Mouse (Mus musculus) C2C12 (cell line): ENCODE data around the gene Bnip2. TPM values are rescaled to one million over a fixed set of nuclear protein-coding genes. Genes with fewer than 3 reads are reported as not detected.

Experiments
- H3K27me3 ChIP-seq: one replicate; pipeline ENCODE4 v1.6.1; 2011; ENCODE audit not compliant: control insufficient read depth, insufficient read depth, insufficient read length
- H3K36me3 ChIP-seq: one replicate; pipeline ENCODE4 v1.6.1; 2011; ENCODE audit not compliant: control insufficient read depth, insufficient read depth
- H3K4me3 ChIP-seq: one replicate; pipeline ENCODE4 v1.5.1; 2011; ENCODE audit warnings: mild to moderate bottlenecking, control low read depth; ENCODE audit not compliant: poor library complexity, insufficient read depth, severe bottlenecking
- H3K79me2 ChIP-seq: one replicate; pipeline ENCODE4 v1.6.1; 2011; ENCODE audit not compliant: control insufficient read depth, insufficient read depth
- H3K79me3 ChIP-seq: one replicate; pipeline ENCODE4 v1.6.1; 2011; ENCODE audit warnings: low read depth, control low read depth
- H3ac ChIP-seq: one replicate; pipeline ENCODE3; 2011; ENCODE audit warnings: low read depth; ENCODE audit not compliant: control insufficient read depth, insufficient read length
- CEBPB ChIP-seq: IDR thresholded peaks from one replicate; pipeline ENCODE4 v1.6.1; 2011; ENCODE audit warnings: low read depth, mild to moderate bottlenecking, control low read depth, moderate library complexity
- CTCF ChIP-seq: IDR thresholded peaks from one replicate; pipeline ENCODE4 v1.5.1; 2011; ENCODE audit not compliant: control insufficient read depth, insufficient read depth, insufficient read length
- FOSL1 ChIP-seq: IDR thresholded peaks from one replicate; pipeline ENCODE4 v1.8.0; 2011; ENCODE audit warnings: mild to moderate bottlenecking, low read length; ENCODE audit not compliant: poor library complexity, insufficient read depth, severe bottlenecking
- MAX ChIP-seq: IDR thresholded peaks from one replicate; pipeline ENCODE4 v1.6.1; 2011; ENCODE audit warnings: mild to moderate bottlenecking, control low read depth
- MYOD1 ChIP-seq: IDR thresholded peaks from one replicate; pipeline ENCODE4 v1.6.1; 2011; ENCODE audit warnings: low read depth; ENCODE audit not compliant: control insufficient read depth, insufficient read length
- MYOG ChIP-seq: IDR thresholded peaks from one replicate; pipeline ENCODE4 v1.6.1; 2011; ENCODE audit not compliant: control insufficient read depth, insufficient read length; ENCODE audit errors: extremely low read depth
- USF1 ChIP-seq: IDR thresholded peaks from one replicate; pipeline ENCODE4 v1.6.1; 2011; ENCODE audit warnings: low read depth, mild to moderate bottlenecking, control low read depth, moderate library complexity
- polyA plus RNA-seq: library from polyadenylated mRNA; unstranded; fragments of >200 nt; fragmentation: generic; extraction: Trizol; gene quantifications from one replicate; pipeline ENCODE4 v1.2.1, GENCODE M21; 2012; ENCODE audit warnings: missing spikeins

The Bnip2 gene
- polyA plus RNA-seq, 1 experiment: 104 TPM

DNA sequence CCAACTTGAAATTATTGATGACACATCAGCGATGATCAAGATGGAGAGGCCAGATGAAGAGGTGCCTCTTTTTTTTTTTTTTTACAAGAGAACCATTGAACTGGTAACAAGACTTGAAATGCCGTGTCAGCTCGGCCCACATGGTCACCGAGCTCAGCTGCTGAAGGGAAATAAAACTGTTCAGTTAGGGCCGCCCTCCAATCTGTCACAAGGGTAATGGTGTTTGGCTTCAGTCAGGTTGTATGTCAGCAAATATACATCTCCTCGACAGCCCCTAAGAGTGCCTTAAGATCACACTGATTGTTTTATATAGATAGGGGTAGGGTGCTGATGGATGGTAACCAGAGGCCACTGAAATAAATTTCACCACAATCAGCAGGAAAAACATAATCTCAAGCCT is 28.3 kb upstream of the Bnip2 start:
- Histone ChIP-seq H3K4me3 (no peak overlapping the region), H3K27me3 (peaks cover 3% of the 10 kb centered on the region), H3K79me3 (no peaks in the 10 kb centered on the region), H3K36me3 (no peaks in the 10 kb centered on the region), H3ac (no peak overlapping the region), H3K79me2 (no peaks in the 10 kb centered on the region)
- TF ChIP-seq USF1 (no peak), CEBPB (no peak), MAX (no peak), MYOG (no peak), CTCF (no peak)

DNA sequence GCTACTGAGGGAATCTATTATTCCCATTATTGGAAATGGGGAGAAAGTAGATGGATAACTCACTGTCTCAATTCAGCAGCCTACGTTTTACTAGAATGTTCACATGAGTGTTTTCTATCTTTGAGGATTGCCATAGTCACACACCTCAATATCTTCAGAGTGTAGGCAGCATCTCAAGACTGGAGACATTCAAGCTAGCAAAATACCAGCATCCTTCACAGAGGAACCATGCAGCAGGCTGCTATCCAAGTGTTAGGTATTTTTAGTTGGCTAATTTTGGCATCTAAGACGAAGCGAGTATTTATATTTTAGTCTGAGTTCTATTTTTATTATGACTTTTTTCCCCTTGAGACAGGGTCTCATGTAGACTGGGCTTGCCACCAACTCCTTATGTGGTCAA is 24.9 kb upstream of the Bnip2 start:
- no peaks in the 10 kb centered on the region for H3K36me3 ChIP-seq

DNA sequence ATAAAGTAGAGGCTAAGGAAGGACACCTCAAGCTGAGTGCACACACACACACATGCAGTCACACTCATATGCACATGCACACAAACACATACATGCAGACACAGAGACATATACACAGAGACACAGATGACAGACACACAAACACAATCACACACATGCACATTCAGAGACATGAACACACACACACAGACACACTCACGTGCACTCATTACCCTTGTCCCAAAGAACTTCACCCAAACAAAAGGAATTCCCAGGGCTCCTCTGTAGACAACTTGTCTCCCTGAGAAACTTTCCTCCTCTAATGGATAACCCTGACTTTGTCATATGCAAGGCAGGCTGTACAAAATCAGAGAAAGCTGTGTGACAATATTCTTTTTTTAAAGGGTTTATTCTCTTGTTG is 3.7 kb upstream of the Bnip2 start:
- no peaks in the 10 kb centered on the region for H3K36me3 ChIP-seq
- no peak for TF ChIP-seq MYOG
- no peak for TF ChIP-seq MAX
- TF ChIP-seq USF1: no peak
- TF ChIP-seq FOSL1: no peak
- TF ChIP-seq CTCF: no peak
- no peak for TF ChIP-seq MYOD1
- no peak for TF ChIP-seq CEBPB
- H3K4me3 ChIP-seq: no peak overlapping the region
- no peak overlapping the region for H3ac ChIP-seq
- H3K79me3 ChIP-seq: peaks cover 8% of the 10 kb centered on the region
- H3K27me3 ChIP-seq: peaks cover 15% of the 10 kb centered on the region
- peaks cover 12% of the 10 kb centered on the region for H3K79me2 ChIP-seq

More for the DNA sequence above, 24.9 kb upstream of the Bnip2 start:
- no peak for TF ChIP-seq MYOG
- no peak for TF ChIP-seq CTCF
- TF ChIP-seq USF1: no peak
- TF ChIP-seq FOSL1: no peak
- TF ChIP-seq MAX: no peak
- no peak for TF ChIP-seq CEBPB
- TF ChIP-seq MYOD1: no peak
- no peak overlapping the region for H3K4me3 ChIP-seq
- H3K79me2 ChIP-seq: no peaks in the 10 kb centered on the region
- H3K79me3 ChIP-seq: no peaks in the 10 kb centered on the region
- no peak overlapping the region for H3ac ChIP-seq
- peaks cover 19% of the 10 kb centered on the region for H3K27me3 ChIP-seq

- H3K36me3 ChIP-seq: no peaks in the 10 kb centered on the region
- H3ac ChIP-seq: no peak overlapping the region
- peaks cover 14% of the 10 kb centered on the region for H3K79me3 ChIP-seq
- peaks cover 14% of the 10 kb centered on the region for H3K27me3 ChIP-seq
- TF ChIP-seq CTCF (no peak), MAX (no peak), MYOG (no peak), CEBPB (no peak), USF1 (no peak), MYOD1 (no peak), FOSL1 (no peak)
- no peak overlapping the region for H3K4me3 ChIP-seq
- peaks cover 17% of the 10 kb centered on the region for H3K79me2 ChIP-seq
Measured at GRCm38 (mm10) chr9:69986063-69986462, 3.2 kb upstream of the Bnip2 start.

GRCm38 (mm10) chr9:69986571-69986970 is 2.7 kb upstream of the Bnip2 start:
- peaks cover 22% of the 10 kb centered on the region for H3K79me2 ChIP-seq
- H3K4me3 ChIP-seq: no peak overlapping the region
- H3K27me3 ChIP-seq: peaks cover 9% of the 10 kb centered on the region
- peaks cover 19% of the 10 kb centered on the region for H3K79me3 ChIP-seq
- no peak overlapping the region for H3ac ChIP-seq
- peaks cover 4% of the 10 kb centered on the region for H3K36me3 ChIP-seq
- TF ChIP-seq CTCF (no peak), FOSL1 (no peak), USF1 (no peak), MAX (no peak), CEBPB (no peak), MYOD1 (no peak), MYOG (no peak)

DNA sequence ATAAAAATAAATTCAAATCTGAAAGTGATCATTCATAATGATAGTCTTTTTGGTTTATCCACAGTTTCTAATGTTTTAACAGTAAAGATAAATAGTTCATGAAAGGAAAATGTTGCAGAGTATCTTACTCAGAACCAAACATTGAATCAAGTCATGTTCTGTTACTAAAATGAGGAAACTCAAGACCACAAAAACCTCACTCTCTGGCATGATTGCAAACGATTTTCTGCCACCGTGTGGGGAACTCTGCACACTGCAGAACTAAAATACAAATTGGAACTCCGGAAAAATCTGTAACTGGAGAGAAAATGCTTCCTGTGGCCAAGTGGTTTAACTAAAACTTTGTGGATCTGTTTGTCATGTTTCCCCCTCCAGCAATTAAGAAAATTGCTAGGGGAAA is 1.7 kb upstream of the Bnip2 start:
- H3K79me3 ChIP-seq: peaks cover 29% of the 10 kb centered on the region
- peaks cover 32% of the 10 kb centered on the region for H3K79me2 ChIP-seq
- no peak overlapping the region for H3K4me3 ChIP-seq
- peaks cover 11% of the 10 kb centered on the region for H3K36me3 ChIP-seq
- TF ChIP-seq FOSL1: no peak
- no peak for TF ChIP-seq MAX
- TF ChIP-seq MYOG: no peak
- peak; percentile 8 for TF ChIP-seq CTCF
- TF ChIP-seq CEBPB: peak; percentile 14
- TF ChIP-seq USF1: no peak
- no peak for TF ChIP-seq MYOD1
- no peak overlapping the region for H3ac ChIP-seq
- peaks cover 3% of the 10 kb centered on the region for H3K27me3 ChIP-seq
